Mouse (Mus musculus): ENCODE measurements at regions not wholly inside any gene's neighbourhood (a gene's known extent, or its start where the extent isn't known, plus 50 kb on each side); places are given as distances from the start of the nearest gene placed in this dataset.

GRCm38 (mm10) chr4:56532921-56533320, 206.9 kb upstream of the Gm26657 start:
- no peak overlapping the region for H3K4me3 ChIP-seq (ENCODE audit: insufficient read depth in 1 of 2, low read depth in 1 of 2, low read length in 2 of 2, poor library complexity in 1 of 2, severe bottlenecking in 1 of 2)
- no peak for DNase-seq (ENCODE audit: low read depth, low spot score)
- H3K4me1 ChIP-seq (ENCODE audit: control insufficient read depth in 2 of 2, insufficient read depth in 2 of 2, low read length in 2 of 2, poor library complexity in 1 of 2), result no peaks in the 10 kb centered on the region
- no peaks in the 10 kb centered on the region for H3K9me3 ChIP-seq (ENCODE audit: control insufficient read depth, insufficient read depth, low read depth, low read length)
- TF ChIP-seq CHD2 (IDR thresholded peaks at IDR 0.05; ENCODE audit: low read depth, low read length) (no peak), MAFK (IDR thresholded peaks at IDR 0.05; ENCODE audit: insufficient read depth, low read depth, low read length) (no peak), HCFC1 (IDR thresholded peaks at IDR 0.05; ENCODE audit: borderline replicate concordance, insufficient read depth, low read length) (no peak), ZNF384 (IDR thresholded peaks at IDR 0.05; ENCODE audit: low read depth, low read length) (no peak), ZC3H11A (IDR thresholded peaks at IDR 0.05; ENCODE audit: borderline replicate concordance, low read depth, low read length) (no peak)
- H3K36me3 ChIP-seq (ENCODE audit: control insufficient read depth, insufficient read depth, low read length, poor library complexity, severe bottlenecking), result no peaks in the 10 kb centered on the region
- H3K9ac ChIP-seq (ENCODE audit: insufficient read depth, low read depth, low read length, poor library complexity, severe bottlenecking), result no peak overlapping the region
- no peak overlapping the region for H3K27ac ChIP-seq (ENCODE audit: insufficient read depth, low read depth, low read length, poor library complexity, severe bottlenecking)
- in situ Hi-C loops (cut with MboI; ENCODE audit: low sequenced_read_pairs in 2 of 2, unreplicated experiment in 2 of 2), result no loop called here

GRCm38 (mm10) chr4:56528571-56528970, 211.3 kb upstream of the Gm26657 start:
- TF ChIP-seq CHD2 (IDR thresholded peaks at IDR 0.05; ENCODE audit: low read depth, low read length) (no peak), ZC3H11A (IDR thresholded peaks at IDR 0.05; ENCODE audit: borderline replicate concordance, low read depth, low read length) (no peak), MAFK (IDR thresholded peaks at IDR 0.05; ENCODE audit: insufficient read depth, low read depth, low read length) (no peak)
- Histone ChIP-seq H3K27ac (ENCODE audit: insufficient read depth, low read depth, low read length, poor library complexity, severe bottlenecking) (no peak overlapping the region), H3K4me1 (ENCODE audit: control insufficient read depth in 2 of 2, insufficient read depth in 2 of 2, low read length in 2 of 2, poor library complexity in 1 of 2) (no peaks in the 10 kb centered on the region), H3K9me3 (ENCODE audit: control insufficient read depth, insufficient read depth, low read depth, low read length) (no peaks in the 10 kb centered on the region), H3K36me3 (ENCODE audit: control insufficient read depth, insufficient read depth, low read length, poor library complexity, severe bottlenecking) (no peaks in the 10 kb centered on the region), H3K9ac (ENCODE audit: insufficient read depth, low read depth, low read length, poor library complexity, severe bottlenecking) (no peak overlapping the region), H3K4me3 (ENCODE audit: insufficient read depth in 1 of 2, low read depth in 1 of 2, low read length in 2 of 2, poor library complexity in 1 of 2, severe bottlenecking in 1 of 2) (no peak overlapping the region)
- no peak for DNase-seq (ENCODE audit: low read depth, low spot score)
- in situ Hi-C loops (cut with MboI; ENCODE audit: low sequenced_read_pairs in 2 of 2, unreplicated experiment in 2 of 2), result no loop called here

GRCm38 (mm10) chr4:56524430-56524985, 215.4 kb upstream of the Gm26657 start:
- Histone ChIP-seq H3K27ac (ENCODE audit: insufficient read depth, low read depth, low read length, poor library complexity, severe bottlenecking) (no peak overlapping the region), H3K36me3 (ENCODE audit: control insufficient read depth, insufficient read depth, low read length, poor library complexity, severe bottlenecking) (no peaks in the 10 kb centered on the region), H3K4me3 (ENCODE audit: insufficient read depth in 1 of 2, low read depth in 1 of 2, low read length in 2 of 2, poor library complexity in 1 of 2, severe bottlenecking in 1 of 2) (no peak overlapping the region), H3K4me1 (ENCODE audit: control insufficient read depth in 2 of 2, insufficient read depth in 2 of 2, low read length in 2 of 2, poor library complexity in 1 of 2) (no peaks in the 10 kb centered on the region), H3K9ac (ENCODE audit: insufficient read depth, low read depth, low read length, poor library complexity, severe bottlenecking) (no peak overlapping the region), H3K9me3 (ENCODE audit: control insufficient read depth, insufficient read depth, low read depth, low read length) (no peaks in the 10 kb centered on the region)
- TF ChIP-seq CHD2 (IDR thresholded peaks at IDR 0.05; ENCODE audit: low read depth, low read length), result no peak
- no peak for TF ChIP-seq MAFK (IDR thresholded peaks at IDR 0.05; ENCODE audit: insufficient read depth, low read depth, low read length)
- TF ChIP-seq ZC3H11A (IDR thresholded peaks at IDR 0.05; ENCODE audit: borderline replicate concordance, low read depth, low read length), result no peak
- no peak for TF ChIP-seq ZNF384 (IDR thresholded peaks at IDR 0.05; ENCODE audit: low read depth, low read length)
- TF ChIP-seq HCFC1 (IDR thresholded peaks at IDR 0.05; ENCODE audit: borderline replicate concordance, insufficient read depth, low read length), result no peak
- in situ Hi-C loops (cut with MboI; ENCODE audit: low sequenced_read_pairs in 2 of 2, unreplicated experiment in 2 of 2), result no loop called here
- no peak for DNase-seq (ENCODE audit: low read depth, low spot score)

GRCm38 (mm10) chr4:56507770-56508169, 232.1 kb upstream of the Gm26657 start:
- H3K4me1 ChIP-seq (ENCODE audit: control insufficient read depth in 2 of 2, insufficient read depth in 2 of 2, low read length in 2 of 2, poor library complexity in 1 of 2), result no peaks in the 10 kb centered on the region
- no peaks in the 10 kb centered on the region for H3K9me3 ChIP-seq (ENCODE audit: control insufficient read depth, insufficient read depth, low read depth, low read length)
- H3K4me3 ChIP-seq (ENCODE audit: insufficient read depth in 1 of 2, low read depth in 1 of 2, low read length in 2 of 2, poor library complexity in 1 of 2, severe bottlenecking in 1 of 2), result no peak overlapping the region
- in situ Hi-C loops (cut with MboI; ENCODE audit: low sequenced_read_pairs in 2 of 2, unreplicated experiment in 2 of 2), result no loop called here
- no peaks in the 10 kb centered on the region for H3K36me3 ChIP-seq (ENCODE audit: control insufficient read depth, insufficient read depth, low read length, poor library complexity, severe bottlenecking)
- TF ChIP-seq MAFK (IDR thresholded peaks at IDR 0.05; ENCODE audit: insufficient read depth, low read depth, low read length) (no peak), ZC3H11A (IDR thresholded peaks at IDR 0.05; ENCODE audit: borderline replicate concordance, low read depth, low read length) (no peak), HCFC1 (IDR thresholded peaks at IDR 0.05; ENCODE audit: borderline replicate concordance, insufficient read depth, low read length) (no peak), ZNF384 (IDR thresholded peaks at IDR 0.05; ENCODE audit: low read depth, low read length) (no peak), CHD2 (IDR thresholded peaks at IDR 0.05; ENCODE audit: low read depth, low read length) (no peak)
- no peak overlapping the region for H3K27ac ChIP-seq (ENCODE audit: insufficient read depth, low read depth, low read length, poor library complexity, severe bottlenecking)
- DNase-seq (ENCODE audit: low read depth, low spot score), result no peak
- no peak overlapping the region for H3K9ac ChIP-seq (ENCODE audit: insufficient read depth, low read depth, low read length, poor library complexity, severe bottlenecking)

GRCm38 (mm10) chr4:56506786-56507185, 233.1 kb upstream of the Gm26657 start:
- H3K4me3 ChIP-seq (ENCODE audit: insufficient read depth in 1 of 2, low read depth in 1 of 2, low read length in 2 of 2, poor library complexity in 1 of 2, severe bottlenecking in 1 of 2), result no peak overlapping the region
- H3K36me3 ChIP-seq (ENCODE audit: control insufficient read depth, insufficient read depth, low read length, poor library complexity, severe bottlenecking), result no peaks in the 10 kb centered on the region
- H3K9ac ChIP-seq (ENCODE audit: insufficient read depth, low read depth, low read length, poor library complexity, severe bottlenecking), result no peak overlapping the region
- H3K9me3 ChIP-seq (ENCODE audit: control insufficient read depth, insufficient read depth, low read depth, low read length), result no peaks in the 10 kb centered on the region
- in situ Hi-C loops (cut with MboI; ENCODE audit: low sequenced_read_pairs in 2 of 2, unreplicated experiment in 2 of 2), result no loop called here
- no peaks in the 10 kb centered on the region for H3K4me1 ChIP-seq (ENCODE audit: control insufficient read depth in 2 of 2, insufficient read depth in 2 of 2, low read length in 2 of 2, poor library complexity in 1 of 2)
- TF ChIP-seq MAFK (IDR thresholded peaks at IDR 0.05; ENCODE audit: insufficient read depth, low read depth, low read length) (no peak), HCFC1 (IDR thresholded peaks at IDR 0.05; ENCODE audit: borderline replicate concordance, insufficient read depth, low read length) (no peak), CHD2 (IDR thresholded peaks at IDR 0.05; ENCODE audit: low read depth, low read length) (no peak), ZC3H11A (IDR thresholded peaks at IDR 0.05; ENCODE audit: borderline replicate concordance, low read depth, low read length) (no peak), ZNF384 (IDR thresholded peaks at IDR 0.05; ENCODE audit: low read depth, low read length) (no peak)
- no peak for DNase-seq (ENCODE audit: low read depth, low spot score)
- no peak overlapping the region for H3K27ac ChIP-seq (ENCODE audit: insufficient read depth, low read depth, low read length, poor library complexity, severe bottlenecking)
